Mouse (Mus musculus): ENCODE results near the gene Rpp38. TPM values are rescaled to one million over a fixed set of nuclear protein-coding genes. Genes with fewer than 3 reads are reported as not detected.

Rpp38 gene
- 10.6 and 11.5 TPM in 2 replicates for polyA plus RNA-seq (2015; fragmentation: Nextera tagmentation; extraction: Ambion mirVana)

GRCm38 (mm10) chr2:3332484-3333242 lies at the start of gene Rpp38:
Gene Rpp38, minus strand, starts transcription at chr2:3332643.
- ATAC-seq (replicated peaks; ENCODE audit: insufficient number of reproducible peaks, insufficient read depth, low FRiP score, low read depth) = peak; percentile 99
- Histone ChIP-seq H3K4me2 (peak within 1 kb of the TSS; percentile 82), H3K9me3 (replicated peaks) (no peaks in the 10 kb centered on the region), H3K9ac (peak within 1 kb of the TSS; percentile 83), H3K27me3 (peaks cover 4% of the 10 kb centered on the region; the same call in 1 of the 2 replicates), H3K36me3 (peaks cover 17% of the 10 kb centered on the region), H3K27ac (peak within 1 kb of the TSS; percentile 77), H3K4me1 (replicated peaks) (peaks cover 17% of the 10 kb centered on the region), H3K4me3 (peak within 1 kb of the TSS; percentile 83)
- under 1% methylated on average over 45 of the region's 45 CpGs for WGBS

- H3K4me2 ChIP-seq = no peak overlapping the region
- no peak overlapping the region for H3K9ac ChIP-seq
- 66% methylated on average over 4 of the region's 4 CpGs for WGBS
- no peaks in the 10 kb centered on the region for H3K27me3 ChIP-seq
- H3K9me3 ChIP-seq (replicated peaks) = no peaks in the 10 kb centered on the region
- H3K4me1 ChIP-seq (replicated peaks) = no peaks in the 10 kb centered on the region
- no peaks in the 10 kb centered on the region for H3K36me3 ChIP-seq
- no peak overlapping the region for H3K4me3 ChIP-seq
- ATAC-seq (replicated peaks; ENCODE audit: insufficient number of reproducible peaks, insufficient read depth, low FRiP score, low read depth) = no peak
- no peak overlapping the region for H3K27ac ChIP-seq
Observed at GRCm38 (mm10) chr2:3365127-3365526, 32.7 kb upstream of the Rpp38 start.

- no peak for ATAC-seq (replicated peaks; ENCODE audit: insufficient number of reproducible peaks, insufficient read depth, low FRiP score, low read depth)
- no peak overlapping the region for H3K4me2 ChIP-seq
- no peaks in the 10 kb centered on the region for H3K36me3 ChIP-seq
- H3K27ac ChIP-seq = no peak overlapping the region
- no peaks in the 10 kb centered on the region for H3K4me1 ChIP-seq (replicated peaks)
- H3K9me3 ChIP-seq (replicated peaks) = no peaks in the 10 kb centered on the region
- H3K27me3 ChIP-seq = no peaks in the 10 kb centered on the region
- no peak overlapping the region for H3K4me3 ChIP-seq
- WGBS = 70% methylated on average over 3 of the region's 3 CpGs
- no peak overlapping the region for H3K9ac ChIP-seq
Observed at GRCm38 (mm10) chr2:3361067-3361466, 28.6 kb upstream of the Rpp38 start.

- Histone ChIP-seq H3K27ac (no peak overlapping the region), H3K4me2 (no peak overlapping the region), H3K4me1 (replicated peaks) (no peaks in the 10 kb centered on the region), H3K9me3 (replicated peaks) (no peaks in the 10 kb centered on the region), H3K9ac (no peak overlapping the region), H3K27me3 (no peaks in the 10 kb centered on the region), H3K36me3 (no peaks in the 10 kb centered on the region), H3K4me3 (no peak overlapping the region)
- 64% methylated on average over 3 of the region's 3 CpGs for WGBS
- ATAC-seq (replicated peaks; ENCODE audit: insufficient number of reproducible peaks, insufficient read depth, low FRiP score, low read depth) = no peak
Observed at GRCm38 (mm10) chr2:3357887-3358286, 25.4 kb upstream of the Rpp38 start.

DNA sequence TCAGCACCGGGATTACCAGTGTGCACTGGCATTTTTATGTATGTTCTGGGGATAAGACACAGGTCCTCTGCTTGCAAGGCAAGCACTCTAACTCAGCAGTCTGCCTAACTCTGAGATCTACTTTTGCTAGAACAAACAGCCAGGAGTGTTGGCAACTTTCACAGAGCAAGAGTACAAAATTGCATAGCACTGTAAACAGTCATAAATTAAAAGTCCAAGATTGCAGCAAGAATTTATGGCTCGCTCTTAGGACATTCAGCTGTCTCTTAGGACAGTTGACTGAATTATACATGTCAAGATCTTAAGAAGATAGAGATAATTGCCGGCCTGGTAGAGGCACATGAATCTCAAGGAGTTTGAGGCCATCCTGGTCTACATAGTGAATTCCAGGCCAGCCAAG lies 23.9 kb upstream of the Rpp38 start:
- Histone ChIP-seq H3K36me3 (no peaks in the 10 kb centered on the region), H3K9ac (no peak overlapping the region), H3K27me3 (no peaks in the 10 kb centered on the region), H3K9me3 (replicated peaks) (no peaks in the 10 kb centered on the region), H3K4me1 (replicated peaks) (no peaks in the 10 kb centered on the region), H3K4me3 (no peak overlapping the region), H3K4me2 (no peak overlapping the region), H3K27ac (no peak overlapping the region)
- ATAC-seq (replicated peaks; ENCODE audit: insufficient number of reproducible peaks, insufficient read depth, low FRiP score, low read depth) = no peak
- WGBS = 73% methylated on average over 3 of the region's 3 CpGs

- Histone ChIP-seq H3K4me1 (replicated peaks) (no peaks in the 10 kb centered on the region), H3K4me3 (no peak overlapping the region), H3K9ac (no peak overlapping the region), H3K4me2 (no peak overlapping the region), H3K27me3 (no peaks in the 10 kb centered on the region), H3K27ac (no peak overlapping the region), H3K36me3 (no peaks in the 10 kb centered on the region), H3K9me3 (replicated peaks) (no peaks in the 10 kb centered on the region)
- no peak for ATAC-seq (replicated peaks; ENCODE audit: insufficient number of reproducible peaks, insufficient read depth, low FRiP score, low read depth)
- 88% methylated on average over 8 of the region's 8 CpGs for WGBS
Observed at GRCm38 (mm10) chr2:3355793-3356192, 23.4 kb upstream of the Rpp38 start.

DNA sequence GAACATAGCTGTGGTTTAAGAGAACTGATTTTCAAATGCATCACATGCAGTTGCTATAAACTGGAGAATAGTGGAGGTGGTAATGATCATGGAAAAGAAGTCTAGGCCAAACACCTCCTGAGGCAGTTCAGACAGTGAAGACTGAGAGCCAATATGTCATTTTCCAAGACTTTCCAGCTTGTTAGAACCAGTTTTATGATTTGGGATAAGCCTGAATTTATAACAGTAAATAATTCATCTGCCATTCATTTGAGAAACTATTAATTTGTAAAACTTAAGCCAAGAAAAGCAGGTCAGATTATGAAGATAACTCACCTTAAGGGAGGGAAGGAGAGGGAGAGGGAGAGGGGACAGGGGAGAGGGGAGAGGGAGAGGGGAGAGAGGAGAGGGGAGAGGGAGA lies 20.7 kb upstream of the Rpp38 start:
- Histone ChIP-seq H3K36me3 (no peaks in the 10 kb centered on the region), H3K4me3 (no peak overlapping the region)
- no peak for ATAC-seq (replicated peaks; ENCODE audit: insufficient number of reproducible peaks, insufficient read depth, low FRiP score, low read depth)

GRCm38 (mm10) chr2:3348919-3349318 lies 16.5 kb upstream of the Rpp38 start:
- Histone ChIP-seq H3K27ac (no peak overlapping the region), H3K27me3 (peaks cover 6% of the 10 kb centered on the region; the same call in 1 of the 2 replicates), H3K9ac (no peak overlapping the region), H3K9me3 (replicated peaks) (no peaks in the 10 kb centered on the region), H3K4me3 (no peak overlapping the region), H3K4me1 (replicated peaks) (no peaks in the 10 kb centered on the region), H3K4me2 (no peak overlapping the region), H3K36me3 (no peaks in the 10 kb centered on the region)
- no peak for ATAC-seq (replicated peaks; ENCODE audit: insufficient number of reproducible peaks, insufficient read depth, low FRiP score, low read depth)
- 16% methylated on average over 3 of the region's 3 CpGs for WGBS

More for the DNA sequence above, 20.7 kb upstream of the Rpp38 start:
- H3K27ac ChIP-seq = no peak overlapping the region
- no peak overlapping the region for H3K4me2 ChIP-seq
- no peaks in the 10 kb centered on the region for H3K9me3 ChIP-seq (replicated peaks)
- no peak overlapping the region for H3K9ac ChIP-seq
- H3K27me3 ChIP-seq = no peaks in the 10 kb centered on the region
- no peaks in the 10 kb centered on the region for H3K4me1 ChIP-seq (replicated peaks)

GRCm38 (mm10) chr2:3348422-3348821 lies 16.0 kb upstream of the Rpp38 start:
- no peaks in the 10 kb centered on the region for H3K4me1 ChIP-seq (replicated peaks)
- no peak overlapping the region for H3K27ac ChIP-seq
- no peak for ATAC-seq (replicated peaks; ENCODE audit: insufficient number of reproducible peaks, insufficient read depth, low FRiP score, low read depth)
- H3K27me3 ChIP-seq = peaks cover 6% of the 10 kb centered on the region; the same call in 1 of the 2 replicates
- no peak overlapping the region for H3K9ac ChIP-seq
- 69% methylated on average over 4 of the region's 4 CpGs for WGBS
- H3K4me2 ChIP-seq = no peak overlapping the region
- H3K9me3 ChIP-seq (replicated peaks) = no peaks in the 10 kb centered on the region
- no peak overlapping the region for H3K4me3 ChIP-seq
- H3K36me3 ChIP-seq = no peaks in the 10 kb centered on the region

DNA sequence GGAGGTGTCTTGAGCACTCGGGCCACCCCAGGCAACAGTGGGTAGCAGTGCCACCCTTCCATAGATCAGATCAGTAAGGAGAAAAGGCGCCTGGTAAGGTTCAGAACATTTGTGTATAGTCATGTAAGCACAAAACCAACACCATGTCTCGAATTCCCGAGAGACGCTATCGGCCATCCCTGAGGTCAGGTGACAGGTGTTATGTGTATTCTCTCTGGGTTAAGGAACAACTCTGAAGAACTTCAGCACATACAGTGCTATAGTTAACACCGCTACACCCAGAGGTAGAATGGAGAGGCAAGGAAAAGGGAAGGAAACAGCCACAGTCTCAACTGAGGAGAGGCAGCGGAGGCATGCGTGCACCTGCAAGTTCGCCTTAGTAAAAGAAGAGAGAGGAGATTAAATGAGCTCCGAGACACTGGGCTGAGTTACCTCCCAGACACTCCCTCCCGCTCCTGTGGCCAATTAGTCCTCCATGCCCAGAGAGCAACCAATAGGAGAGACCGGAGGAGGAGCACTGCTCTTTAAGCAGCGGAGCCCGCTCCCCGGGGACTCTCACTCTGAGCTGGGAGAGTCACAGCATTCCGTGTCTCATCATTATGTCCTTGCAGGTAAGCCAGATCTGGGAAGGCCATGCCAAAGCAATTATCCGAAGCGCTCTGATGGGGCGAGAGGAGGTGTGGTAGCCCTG lies 3.3 kb upstream of the Rpp38 start, which contains the start of gene Acbd7:
TSS of gene Acbd7 (plus strand) at position 558 of the 691 bp plus-strand sequence.
- ATAC-seq (replicated peaks; ENCODE audit: insufficient number of reproducible peaks, insufficient read depth, low FRiP score, low read depth) = no peak

DNA sequence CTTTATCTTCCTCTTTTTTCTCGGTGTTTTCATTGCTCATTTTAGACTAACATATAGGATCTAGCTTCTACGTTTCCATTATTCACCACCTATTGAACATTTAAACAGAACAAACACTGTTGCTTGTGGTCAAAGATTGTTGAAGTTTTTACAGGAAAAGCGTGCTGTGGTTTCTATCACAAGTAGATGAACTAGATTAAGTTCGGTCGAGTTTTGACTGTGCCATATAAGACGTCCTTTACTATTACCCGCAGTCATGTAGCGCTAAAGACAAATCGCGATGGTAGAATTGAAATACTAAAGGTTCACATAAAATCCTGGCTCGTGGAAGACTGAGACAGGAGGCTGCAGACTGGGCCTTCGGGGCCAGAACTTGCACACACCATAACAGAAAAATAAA lies 1.3 kb upstream of the Rpp38 start:
- Histone ChIP-seq H3K27me3 (peaks cover 4% of the 10 kb centered on the region; the same call in 1 of the 2 replicates), H3K27ac (no peak overlapping the region), H3K36me3 (peaks cover 10% of the 10 kb centered on the region), H3K9ac (no peak overlapping the region), H3K9me3 (replicated peaks) (no peaks in the 10 kb centered on the region), H3K4me2 (no peak overlapping the region), H3K4me3 (no peak overlapping the region), H3K4me1 (replicated peaks) (peaks cover 17% of the 10 kb centered on the region)
- WGBS = 84% methylated on average over 12 of the region's 12 CpGs
- no peak for ATAC-seq (replicated peaks; ENCODE audit: insufficient number of reproducible peaks, insufficient read depth, low FRiP score, low read depth)

More for the DNA sequence above, 3.3 kb upstream of the Rpp38 start, which contains the start of gene Acbd7:
- Histone ChIP-seq H3K4me1 (replicated peaks) (peaks cover 17% of the 10 kb centered on the region), H3K9me3 (replicated peaks) (no peaks in the 10 kb centered on the region), H3K4me3 (peak within 1 kb of the TSS; percentile 46), H3K27ac (no peak within 1 kb of the TSS), H3K36me3 (no peaks in the 10 kb centered on the region), H3K27me3 (peaks cover 4% of the 10 kb centered on the region; the same call in 1 of the 2 replicates), H3K9ac (peak within 1 kb of the TSS; percentile 48), H3K4me2 (peak within 1 kb of the TSS; percentile 73)
- WGBS = 6% methylated on average over 20 of the region's 20 CpGs
